Mouse (Mus musculus) gonadal fat pad, adult 2 months (tissue): ENCODE data around the gene C5ar2. TPM values are rescaled to one million over a fixed set of nuclear protein-coding genes. Genes with fewer than 3 reads are reported as not detected.
"Not testable (repeated sequence)": the region's sequence is repeated elsewhere in the genome, so short reads cannot be mapped to it uniquely, and the experiment has no call there.

Source experiments
- DNase-seq: peaks from one replicate; pipeline ENCODE4 v3.0.0-alpha.2; 2012; ENCODE audit warnings: low read depth
- polyA plus RNA-seq: library from polyadenylated mRNA; depleted of rRNA; stranded (reverse); fragments of >200 nt; gene quantifications from 2 replicates; pipeline ENCODE4 v1.2.3, GENCODE M21; 2012; rRNA removed

Gene C5ar2
- 0.62 and 0.90 TPM in 2 replicates for polyA plus RNA-seq

- no peak for DNase-seq
These were observed at the start of gene C5ar2 for GRCm38 (mm10) chr7:16244067-16244466. TSS of gene C5ar2 (minus strand) at chr7:16244154.

DNA sequence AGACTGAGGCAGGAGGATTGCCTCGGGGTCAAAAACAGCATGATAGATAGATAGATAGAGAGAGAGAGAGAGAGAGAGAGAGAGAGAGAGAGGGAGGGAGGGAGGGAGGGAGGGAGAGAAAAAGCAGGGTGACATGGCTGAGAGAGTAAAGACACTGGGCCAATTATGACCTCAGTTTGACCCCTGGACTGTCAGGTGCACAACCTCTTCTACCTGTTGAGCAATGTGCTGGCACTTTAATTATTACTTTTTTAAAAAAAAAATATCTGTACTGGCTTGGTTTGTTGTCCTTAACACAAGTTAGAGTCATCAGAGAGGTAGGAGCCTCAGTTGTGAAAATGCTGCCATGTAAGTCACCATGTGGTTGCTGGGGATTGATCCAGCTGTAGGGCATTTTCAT is 43.8 kb upstream of the C5ar2 start:
- DNase-seq, result no peak

GRCm38 (mm10) chr7:16287016-16287415 is 43.1 kb upstream of the C5ar2 start:
- DNase-seq, result no peak

- DNase-seq, result no peak
These were observed 42.3 kb upstream of the C5ar2 start, which contains the start of gene Ccdc9 for GRCm38 (mm10) chr7:16286026-16286961. TSS of gene Ccdc9 (minus strand) at chr7:16286795.

- DNase-seq, result no peak
These were observed 41.6 kb upstream of the C5ar2 start for GRCm38 (mm10) chr7:16285450-16286025.

DNA sequence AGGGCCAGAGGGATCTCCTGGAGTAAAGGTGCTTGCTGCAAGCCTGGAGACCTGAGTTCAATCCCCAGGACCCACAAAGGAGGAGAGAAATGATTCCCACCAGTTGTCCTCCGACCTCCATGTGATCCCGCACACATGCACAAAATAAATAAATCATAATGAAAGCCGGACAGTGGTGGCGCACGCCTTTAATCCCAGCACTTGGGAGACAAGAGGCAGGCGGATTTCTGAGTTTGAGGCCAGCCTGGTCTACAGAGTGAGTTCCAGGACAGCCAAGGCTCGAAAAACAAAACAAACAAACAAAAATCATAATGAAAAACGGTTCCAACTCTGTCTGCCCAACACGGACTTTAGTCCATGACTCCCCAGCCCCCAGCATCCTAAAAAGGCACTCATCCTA is 41.0 kb upstream of the C5ar2 start:
- DNase-seq, result no peak

DNA sequence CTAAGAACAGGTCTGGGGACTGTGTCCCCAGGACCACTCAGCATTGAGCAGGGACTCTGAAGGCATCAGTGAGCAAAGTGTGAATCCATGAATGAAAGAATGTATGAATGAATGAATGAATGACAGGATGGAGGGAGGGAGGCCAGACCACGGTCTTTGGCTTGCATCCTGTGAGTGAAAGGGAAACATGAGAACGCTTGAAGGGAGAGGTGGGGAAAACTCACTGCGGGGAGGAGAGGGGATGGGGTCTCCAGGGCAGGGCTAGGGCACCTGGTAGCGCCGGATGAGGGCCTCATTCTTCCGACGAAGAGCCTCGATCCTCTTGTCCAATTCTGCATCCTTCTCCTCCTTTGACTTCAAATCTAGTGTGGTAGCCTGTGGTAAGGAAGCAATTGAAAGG is 40.0 kb upstream of the C5ar2 start:
- DNase-seq, result no peak

DNA sequence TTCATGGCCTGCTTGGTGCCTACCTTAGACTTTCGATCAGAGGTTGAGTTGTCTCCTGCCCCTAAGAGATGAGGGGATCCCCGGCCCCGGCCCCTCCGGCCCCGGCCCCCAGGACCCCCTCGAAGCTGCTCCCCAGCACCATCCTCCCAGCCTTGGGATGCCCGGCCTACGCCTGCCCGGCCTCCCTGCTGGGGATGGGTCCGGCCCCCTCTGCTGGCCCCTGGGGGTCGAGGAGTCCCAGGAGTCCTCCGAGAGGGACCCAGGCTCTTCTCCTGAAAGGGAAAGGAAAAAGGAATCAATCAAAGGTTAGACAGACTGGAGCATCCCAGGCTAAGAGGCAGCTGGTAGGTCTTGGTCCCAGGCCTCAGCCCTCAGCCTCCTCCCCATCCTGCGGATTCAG is 38.4 kb upstream of the C5ar2 start:
- DNase-seq, result no peak

GRCm38 (mm10) chr7:16280721-16281120 is 36.8 kb upstream of the C5ar2 start:
- no peak for DNase-seq

DNA sequence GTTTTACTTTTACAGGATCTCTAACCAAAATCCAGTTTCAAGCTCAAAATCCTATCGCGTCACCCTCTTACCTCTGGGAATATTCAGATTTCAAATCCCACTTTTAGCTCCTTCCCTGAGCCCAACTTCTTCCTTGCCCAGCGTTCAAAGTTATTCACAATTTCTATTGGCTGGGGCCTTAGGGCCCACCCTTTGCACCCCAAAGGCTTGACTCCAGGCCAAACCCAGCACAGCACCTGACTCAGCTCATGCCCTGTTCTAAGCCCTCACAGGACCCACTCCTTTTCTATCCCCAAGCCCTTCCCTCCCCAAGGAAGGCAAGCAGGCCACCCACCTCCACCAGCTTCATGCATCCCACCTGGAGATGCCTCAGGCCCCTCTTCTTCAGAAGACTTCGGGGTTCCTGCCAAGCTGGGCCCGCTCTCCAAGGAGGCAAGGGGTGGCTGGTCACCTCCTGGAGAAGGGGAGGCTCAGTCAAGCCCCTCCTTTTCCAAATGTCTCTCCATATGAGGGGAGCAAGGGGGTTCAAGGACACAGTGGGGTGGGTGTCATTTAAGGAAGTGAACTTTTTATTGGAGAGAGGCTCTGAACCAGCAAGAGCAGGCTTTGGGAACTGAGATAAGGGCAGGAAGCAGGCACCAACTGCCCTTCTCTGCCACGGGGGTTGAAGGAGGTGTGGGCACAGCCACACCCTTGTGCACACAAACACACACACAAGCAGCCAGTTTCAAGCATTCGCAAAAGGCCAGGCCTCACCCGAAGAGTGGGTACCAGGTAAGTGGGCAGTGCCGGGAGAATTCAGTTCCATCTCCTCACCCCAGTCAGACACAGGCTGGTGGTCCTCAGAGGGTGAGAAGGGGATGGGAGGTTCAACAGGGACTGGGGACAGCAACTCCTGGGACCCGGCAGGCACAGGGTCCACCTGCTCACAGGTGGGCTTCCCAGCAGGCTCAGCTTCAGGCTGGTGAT is 31.3 kb upstream of the C5ar2 start:
- DNase-seq, result no peak

- DNase-seq, result no peak
These were observed 29.8 kb upstream of the C5ar2 start for GRCm38 (mm10) chr7:16273766-16274140.

DNA sequence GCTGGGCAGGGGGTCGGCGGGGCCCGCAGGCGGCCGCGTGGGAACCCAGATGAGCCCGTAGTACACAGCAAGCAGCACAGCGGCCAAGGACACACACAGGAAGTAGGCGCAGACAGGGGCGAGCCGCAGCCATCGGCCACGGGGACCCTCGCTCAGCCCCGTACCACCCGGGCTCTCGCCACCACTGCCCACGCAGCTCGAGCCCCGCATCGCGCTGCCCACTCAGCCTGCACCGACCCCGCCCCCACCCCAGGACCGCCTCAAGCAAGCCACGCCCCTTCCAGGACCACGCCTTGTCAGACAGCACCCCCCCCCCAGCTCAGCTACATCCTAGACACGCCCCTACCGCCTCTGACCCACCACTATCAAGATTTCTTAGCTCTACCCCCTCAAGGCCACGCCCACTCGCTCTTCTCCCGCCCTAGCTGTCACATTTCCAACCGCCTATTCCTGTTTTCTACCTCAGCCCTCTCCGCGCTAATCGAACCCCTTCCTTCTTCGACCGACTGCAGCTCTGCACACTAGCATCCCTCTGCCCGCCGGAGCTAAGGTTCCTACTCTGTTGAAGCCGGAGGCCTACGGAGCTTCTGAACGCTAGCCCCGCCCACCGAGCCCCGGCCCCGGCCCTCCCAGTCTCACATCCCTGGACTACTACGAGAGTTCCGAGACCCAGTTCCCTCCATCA is 29.3 kb upstream of the C5ar2 start, which contains the start of gene Inafm1:
TSS of gene Inafm1 (minus strand) at position 537 of the 685 bp plus-strand sequence.
- peak; percentile 49 for DNase-seq

DNA sequence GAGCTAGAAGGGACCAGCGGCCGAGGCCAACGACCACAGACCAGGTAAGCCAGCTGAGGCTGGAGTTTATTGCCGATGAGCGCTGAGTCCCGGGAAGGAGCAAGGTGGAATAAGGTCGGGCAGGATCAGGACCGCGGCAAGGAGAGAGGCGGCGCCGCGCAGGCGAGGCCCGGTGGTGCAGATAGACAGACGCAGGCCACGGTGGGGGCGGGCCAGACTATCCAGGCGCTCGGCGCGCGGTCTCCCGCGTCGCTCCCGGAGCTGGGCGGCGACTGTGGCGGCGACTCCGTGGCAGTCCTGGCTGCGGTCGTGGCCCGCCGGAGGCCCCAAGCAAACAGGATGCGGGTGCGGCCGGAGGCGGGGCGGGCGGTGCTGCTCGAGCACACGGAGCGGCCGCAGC is 28.7 kb upstream of the C5ar2 start:
- DNase-seq, result no peak

DNA sequence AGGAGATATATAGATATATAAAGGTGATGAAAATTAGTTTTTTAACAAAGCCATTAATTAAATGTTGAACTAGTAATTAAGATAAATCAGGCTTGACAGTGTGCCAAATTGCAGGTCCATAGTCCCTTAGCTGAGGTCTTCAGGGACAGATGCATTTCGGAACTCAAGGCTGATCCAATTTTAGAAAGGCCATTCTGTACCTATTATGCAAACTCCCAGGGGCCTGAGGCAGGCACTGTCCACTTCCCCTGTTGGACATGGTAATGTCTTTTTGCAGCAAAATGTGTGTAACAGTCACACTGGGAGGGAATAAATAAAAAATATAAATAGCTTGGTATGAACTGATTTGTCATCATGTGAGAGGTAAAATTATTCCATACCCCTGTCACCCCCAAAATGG is 27.2 kb upstream of the C5ar2 start:
- no peak for DNase-seq

DNA sequence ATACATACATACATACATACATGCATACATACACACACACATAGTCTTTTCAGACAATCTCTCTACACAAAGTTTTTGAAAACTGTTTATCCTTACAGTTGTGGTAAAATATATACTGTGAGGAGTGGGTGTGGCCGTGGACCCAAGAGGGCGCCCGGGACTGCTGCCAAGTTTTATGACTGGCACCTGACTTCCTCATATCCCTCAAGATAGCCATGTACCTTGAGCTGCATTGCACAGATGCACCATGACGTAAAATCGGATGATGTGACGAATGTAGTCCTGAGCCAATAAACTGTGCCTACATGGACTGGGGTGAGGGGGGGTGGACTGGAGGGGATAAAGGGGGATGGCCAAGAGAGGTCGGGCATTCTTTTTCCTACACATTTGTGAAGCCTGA is 22.6 kb upstream of the C5ar2 start:
- not testable (repeated sequence) for DNase-seq

- DNase-seq, result no peak
These were observed 21.9 kb upstream of the C5ar2 start for GRCm38 (mm10) chr7:16265856-16266255.

GRCm38 (mm10) chr7:16263843-16264242 is 19.9 kb upstream of the C5ar2 start:
- no peak for DNase-seq

GRCm38 (mm10) chr7:16263015-16263787 is 19.2 kb upstream of the C5ar2 start:
- DNase-seq, result no peak

- DNase-seq, result no peak
These were observed 17.1 kb upstream of the C5ar2 start for GRCm38 (mm10) chr7:16261097-16261496.

DNA sequence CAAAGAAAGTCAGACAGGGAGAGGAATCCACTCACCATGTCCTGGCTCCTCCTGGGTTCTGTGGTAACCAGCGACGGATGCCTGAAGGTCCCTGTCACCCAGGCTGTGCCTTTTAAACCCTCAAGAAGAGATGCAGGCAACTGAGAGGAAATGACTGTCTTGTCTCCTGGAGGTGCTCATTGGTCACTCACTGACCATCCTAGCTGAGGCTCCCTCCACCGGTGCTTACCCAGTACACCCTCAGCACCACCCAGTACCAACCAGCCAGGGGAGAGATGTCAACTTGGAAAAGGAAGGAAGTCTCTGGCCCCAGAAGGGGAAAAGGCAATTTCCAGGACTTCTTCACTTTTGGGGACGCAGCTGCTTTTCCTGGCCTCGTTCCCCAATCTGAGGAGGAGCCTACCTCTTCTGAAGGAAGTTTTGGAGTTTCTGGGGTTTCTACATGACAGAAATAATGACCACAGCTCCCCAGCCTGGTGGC is 15.2 kb upstream of the C5ar2 start, which contains the start of gene C5ar1:
TSS of gene C5ar1 (minus strand) at position 431 of the 481 bp plus-strand sequence.
- no peak for DNase-seq
